Mouse (Mus musculus) lung, adult 2 months (tissue): ENCODE measurements around the gene Ocel1. TPM values are rescaled to one million over a fixed set of nuclear protein-coding genes. Genes with fewer than 3 reads are reported as not detected.
"Not testable (repeated sequence)": the region's sequence is repeated elsewhere in the genome, so short reads cannot be mapped to it uniquely, and the experiment has no call there.

Source experiments
- DNase-seq: peaks from one replicate; pipeline ENCODE4 v3.0.0; 2022
- H3K4me1 ChIP-seq: fragments of 200-500 bp; 2 replicates; pipeline ENCODE4 v1.6.1; 2011; ENCODE audit warnings: low read length; ENCODE audit not compliant: control insufficient read depth, insufficient read depth
- H3K4me3 ChIP-seq: fragments of 200-500 bp; replicated peaks from 2 replicates; pipeline ENCODE3; 2011; ENCODE audit warnings: low read depth, mild to moderate bottlenecking, control low read depth, low read length; ENCODE audit errors: extremely low read depth
- CTCF ChIP-seq: fragments of 200-500 bp; IDR thresholded peaks from 2 replicates; pipeline ENCODE4 v1.5.1; 2011; ENCODE audit warnings: mild to moderate bottlenecking, low read length, control low read depth; ENCODE audit not compliant: insufficient read depth
- POLR2A ChIP-seq: fragments of 200-500 bp; IDR thresholded peaks from 2 replicates; pipeline ENCODE4 v1.6.1; 2011; ENCODE audit warnings: low read depth, mild to moderate bottlenecking, control low read depth, low read length, borderline replicate concordance; ENCODE audit errors: extremely low read depth
- WGBS: fragments of 180-500 bp; shearing (Covaris S2); methylation state at CpG from one replicate; pipeline ENCODE4 v1.1.7; 2018; 5-methylcytosine and 5-hydroxymethylcytosine counted together
- polyA plus RNA-seq: library from polyadenylated mRNA; depleted of rRNA; stranded (reverse); fragments of >200 nt; gene quantifications from 2 replicates; pipeline ENCODE4 v1.2.3, GENCODE M21; 2012; rRNA removed

Ocel1 gene
- polyA plus RNA-seq: 16.9 and 21.1 TPM in 2 replicates

DNA sequence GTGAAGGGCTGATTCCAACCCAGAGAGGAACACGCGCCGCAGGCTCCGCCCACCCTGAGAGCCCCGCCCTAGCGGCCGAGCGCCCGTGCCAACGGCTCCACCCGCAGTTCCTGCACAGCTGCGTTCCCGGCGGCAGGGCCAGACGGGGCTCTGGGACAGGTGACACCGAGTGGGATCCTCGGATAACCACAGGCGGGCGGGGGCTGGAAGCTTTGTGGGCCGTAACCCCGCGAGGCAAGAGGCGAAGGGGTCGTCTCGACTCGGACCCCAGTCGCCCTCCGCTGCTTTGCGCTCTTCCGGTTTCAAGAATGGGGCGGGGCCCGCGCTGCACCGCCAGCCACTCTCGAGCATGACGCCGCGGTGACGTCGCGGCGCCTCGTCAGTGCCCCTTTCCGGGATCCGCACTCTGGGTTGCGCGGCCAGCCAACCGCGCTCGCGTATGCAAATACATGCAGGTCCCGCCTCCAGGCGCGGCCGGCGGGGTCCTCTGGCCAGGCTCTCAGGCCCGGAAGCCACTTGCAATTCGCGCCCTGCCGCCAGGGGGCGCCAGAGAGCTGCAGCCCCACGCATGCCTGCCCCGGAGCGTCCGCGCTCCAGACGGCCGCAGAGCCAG, at the start of gene Ocel1:
Ocel1 (plus strand) TSS at position 63 of the 613 bp plus-strand sequence.
- TF ChIP-seq POLR2A (peak; percentile 88), CTCF (peak; percentile 66)
- under 1% methylated on average over 67 of the region's 68 CpGs for WGBS
- Histone ChIP-seq H3K4me3 (peak within 1 kb of the TSS; percentile 94), H3K4me1 (peaks cover 20% of the 10 kb centered on the region)
- peak; percentile 97 for DNase-seq

DNA sequence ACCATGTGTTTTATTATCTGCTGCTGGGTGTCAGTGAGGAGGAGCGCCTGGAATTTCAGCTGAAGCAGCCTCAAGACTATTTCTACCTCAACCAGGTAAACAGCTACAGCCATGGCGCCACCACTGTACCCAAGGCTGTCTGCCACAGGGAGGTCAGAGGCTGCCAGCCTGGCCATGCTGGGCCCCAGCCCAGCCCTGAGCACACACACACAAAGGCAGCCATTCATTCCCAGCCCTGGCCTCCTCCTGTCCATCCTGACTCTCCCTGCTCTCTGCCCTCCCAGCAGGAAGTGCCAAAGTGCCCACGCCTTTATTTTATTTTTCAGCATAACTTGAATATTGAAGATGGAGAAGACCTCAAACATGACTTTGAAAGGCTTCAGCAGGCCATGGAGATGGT, 48.2 kb upstream of the Ocel1 start:
- TF ChIP-seq CTCF: no peak
- no peak for TF ChIP-seq POLR2A
- WGBS: 83% methylated on average over 3 of the region's 3 CpGs
- no peak for DNase-seq

DNA sequence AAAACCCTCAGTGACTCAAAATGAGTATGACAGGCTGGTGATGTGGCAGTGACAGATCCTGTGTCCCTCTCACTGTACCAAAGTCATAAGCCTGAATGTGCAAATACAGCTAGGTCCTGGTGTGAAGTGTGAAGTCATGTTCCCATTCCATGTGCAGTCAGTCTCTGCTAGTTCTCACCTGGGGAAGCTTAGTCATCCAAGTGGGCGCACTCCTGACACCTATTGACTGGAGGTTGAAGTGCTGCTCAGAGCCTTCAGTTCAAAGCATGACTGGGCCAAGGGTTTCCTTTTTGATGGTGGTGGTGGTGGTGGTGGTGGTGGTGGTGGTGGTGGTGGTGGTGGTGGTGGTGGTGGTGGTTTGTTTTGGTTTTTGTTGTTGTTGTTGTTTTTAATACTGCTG, 46.2 kb upstream of the Ocel1 start:
- peak; percentile 67 for TF ChIP-seq CTCF
- no peak for TF ChIP-seq POLR2A
- no peaks in the 10 kb centered on the region for H3K4me1 ChIP-seq
- whole genome bisulfite sequencing: 47% methylated on average over 1 of the region's 1 CpGs
- DNase-seq: peak; percentile 40
- no peak overlapping the region for H3K4me3 ChIP-seq

More for the DNA sequence above, 48.2 kb upstream of the Ocel1 start:
- H3K4me3 ChIP-seq: no peak overlapping the region
- no peaks in the 10 kb centered on the region for H3K4me1 ChIP-seq

DNA sequence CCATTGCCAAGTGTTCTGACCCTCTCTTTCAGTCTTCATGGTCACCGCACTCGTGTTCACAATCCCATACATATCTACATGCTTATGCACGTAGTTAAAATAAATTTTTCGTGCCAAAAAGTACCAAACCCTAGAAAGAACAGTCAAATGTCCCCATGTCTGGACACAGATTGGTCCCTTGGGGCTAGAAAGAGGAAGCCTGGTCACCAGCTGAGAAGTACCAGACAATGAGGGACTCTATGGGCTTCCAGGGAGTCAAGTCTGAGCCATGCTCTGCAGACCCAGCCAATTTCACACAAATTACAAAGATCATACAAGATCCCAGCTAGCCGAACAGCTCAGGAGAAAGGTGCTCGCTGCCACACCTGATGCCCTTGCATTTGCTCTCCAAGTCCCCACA, 33.3 kb upstream of the Ocel1 start:
- not testable (repeated sequence) for H3K4me3 ChIP-seq, DNase-seq, H3K4me1 ChIP-seq
- WGBS: 91% methylated on average over 6 of the region's 6 CpGs

DNA sequence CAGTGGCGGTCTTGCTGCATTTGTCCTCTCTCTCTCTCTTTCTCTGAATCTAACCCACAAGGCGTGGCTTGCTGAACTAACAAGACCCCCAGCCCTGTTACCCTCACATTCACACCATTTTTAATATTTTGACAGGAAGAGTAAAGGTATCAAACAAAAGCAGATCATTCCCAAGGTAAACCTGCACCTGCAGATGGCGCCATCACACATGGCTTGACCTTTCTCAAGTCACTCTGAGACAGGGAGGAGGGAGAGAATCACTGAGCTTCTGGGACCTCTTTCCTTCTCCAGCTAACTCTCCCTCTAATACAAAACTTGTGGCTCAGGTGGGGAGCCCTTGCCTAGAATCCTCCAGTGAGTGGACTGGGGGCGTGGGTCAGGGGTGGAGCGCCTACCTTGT, 30.5 kb upstream of the Ocel1 start:
- TF ChIP-seq POLR2A (no peak), CTCF (peak; percentile 44)
- no peaks in the 10 kb centered on the region for H3K4me1 ChIP-seq
- WGBS: 86% methylated on average over 5 of the region's 5 CpGs
- DNase-seq: peak; percentile 27
- H3K4me3 ChIP-seq: no peak overlapping the region

DNA sequence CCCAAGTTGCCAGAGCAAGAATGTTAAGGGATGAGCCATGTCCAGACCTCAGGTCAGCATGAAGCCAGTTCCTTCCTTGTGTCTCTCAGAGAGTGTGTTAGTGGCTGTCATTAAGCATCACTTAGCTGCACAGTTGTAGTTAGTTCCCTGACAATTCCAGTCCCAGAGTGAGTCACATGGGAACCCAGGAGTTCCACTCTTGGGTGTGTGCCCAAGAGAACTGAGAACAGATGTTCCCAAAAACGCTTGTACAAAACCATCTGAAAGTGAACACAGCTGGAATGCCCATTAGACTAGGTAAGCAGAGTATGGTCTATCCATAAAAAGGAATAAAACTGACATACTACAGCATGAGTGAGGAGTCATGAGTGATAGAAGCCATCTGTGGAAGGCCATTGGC, 24.5 kb upstream of the Ocel1 start:
- no peaks in the 10 kb centered on the region for H3K4me1 ChIP-seq
- H3K4me3 ChIP-seq: no peak overlapping the region
- 64% methylated on average over 1 of the region's 1 CpGs for WGBS
- DNase-seq: no peak
- TF ChIP-seq CTCF: no peak
- no peak for TF ChIP-seq POLR2A

DNA sequence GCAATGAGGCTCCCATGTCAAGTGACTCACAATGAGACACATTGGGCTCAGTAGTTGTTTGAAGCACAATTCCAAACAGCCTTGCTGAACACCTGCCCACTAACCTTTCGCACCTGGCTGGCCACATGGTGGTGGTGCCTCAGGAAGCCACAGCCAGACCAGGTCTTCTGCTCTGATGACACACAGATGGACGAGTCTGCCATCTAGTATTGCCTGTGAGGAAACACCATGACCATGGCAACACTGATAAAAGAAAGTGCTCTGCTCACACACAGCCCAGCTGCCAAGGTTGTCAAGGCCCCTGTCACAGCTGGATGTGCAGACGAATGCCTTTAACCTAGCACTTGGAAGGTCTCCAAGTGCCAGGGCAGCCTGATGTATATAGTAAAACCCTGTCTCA, 20.0 kb upstream of the Ocel1 start:
- DNase-seq: no peak
- no peak for TF ChIP-seq POLR2A
- TF ChIP-seq CTCF: no peak
- Histone ChIP-seq H3K4me3 (no peak overlapping the region), H3K4me1 (no peaks in the 10 kb centered on the region)
- WGBS: 70% methylated on average over 3 of the region's 3 CpGs

DNA sequence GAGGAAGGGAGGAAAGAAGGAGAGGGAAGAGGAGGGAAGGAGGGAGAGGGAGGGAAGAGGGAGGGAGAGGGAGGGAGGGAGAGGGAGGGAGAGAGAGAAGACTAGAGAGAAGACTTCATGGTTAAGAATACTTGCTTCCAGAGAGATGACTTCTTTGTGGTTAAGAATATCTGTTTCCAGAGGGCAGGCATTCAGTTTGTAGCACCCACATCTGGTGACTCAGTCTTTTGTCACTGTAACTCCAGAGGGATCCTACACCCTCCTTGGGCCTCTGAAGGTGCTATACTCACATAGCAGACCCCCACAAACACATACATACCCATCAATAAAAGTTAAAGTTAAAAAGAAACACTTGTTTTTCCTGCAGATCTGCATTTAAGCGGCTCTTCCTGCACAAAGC, 19.6 kb upstream of the Ocel1 start:
- H3K4me3 ChIP-seq: no peak overlapping the region
- WGBS: 92% methylated on average over 1 of the region's 1 CpGs
- no peak for TF ChIP-seq CTCF
- TF ChIP-seq POLR2A: no peak

DNA sequence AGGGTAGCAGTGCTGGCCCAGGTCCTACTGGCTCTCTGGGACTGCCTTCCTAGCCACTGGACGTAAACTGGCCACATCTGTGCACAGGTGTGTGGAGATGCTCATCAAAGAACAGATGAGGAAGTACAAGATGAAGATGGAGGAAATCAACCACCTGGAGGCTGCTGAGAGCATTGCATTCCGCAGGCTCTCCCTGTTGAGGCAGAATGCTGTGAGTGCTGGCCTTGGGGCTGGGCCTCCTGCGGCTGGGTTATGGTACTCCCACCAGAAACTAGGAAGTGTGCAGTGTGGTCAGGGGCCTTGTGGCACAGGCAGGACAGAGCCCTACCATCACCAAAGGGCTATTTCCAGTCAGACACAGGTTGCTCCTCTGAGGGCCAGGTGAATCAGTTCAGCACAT, 13.1 kb upstream of the Ocel1 start:
- TF ChIP-seq POLR2A (no peak), CTCF (no peak)
- no peak for DNase-seq
- H3K4me3 ChIP-seq: no peak overlapping the region
- no peaks in the 10 kb centered on the region for H3K4me1 ChIP-seq
- 78% methylated on average over 3 of the region's 3 CpGs for WGBS

More for the DNA sequence above, 19.6 kb upstream of the Ocel1 start:
- DNase-seq: no peak
- no peaks in the 10 kb centered on the region for H3K4me1 ChIP-seq

DNA sequence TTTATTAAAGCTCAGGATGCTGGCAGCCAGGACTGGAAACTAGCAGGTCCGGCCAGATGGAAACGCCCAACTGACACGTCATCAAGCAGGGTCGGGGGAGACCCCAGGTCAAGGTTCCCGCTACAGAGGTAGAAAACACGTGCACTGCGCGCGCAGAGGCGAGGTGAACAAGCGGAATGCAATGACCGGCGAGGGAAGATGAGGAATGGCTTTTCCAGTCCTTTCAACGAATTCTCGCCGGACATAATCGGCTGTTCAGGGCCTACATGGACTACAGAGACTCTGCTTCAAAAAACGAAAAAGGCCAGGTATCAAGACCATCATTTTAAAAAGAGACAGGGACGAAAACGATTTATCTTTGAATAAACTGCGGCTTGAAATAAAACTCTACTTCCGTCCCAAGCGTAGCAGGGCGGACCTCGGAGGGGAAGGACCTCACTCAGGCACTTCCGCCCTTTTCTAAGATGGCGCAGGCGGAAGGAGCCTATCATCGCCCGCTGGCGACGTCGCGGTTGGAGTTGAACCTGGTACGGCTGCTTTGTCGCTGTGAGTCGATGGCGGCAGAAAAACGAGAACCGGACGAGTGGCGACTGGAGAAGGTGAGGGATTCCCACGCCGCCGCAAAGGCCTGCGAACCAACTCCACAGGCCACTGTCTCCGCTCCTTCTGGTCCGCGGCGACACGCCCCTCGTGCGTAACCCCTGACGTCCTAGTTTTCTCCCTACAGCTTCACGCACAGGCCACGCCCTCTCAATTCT, 4.1 kb upstream of the Ocel1 start, which contains the start of gene Use1:
Use1 (plus strand) TSS at position 78 of the 758 bp plus-strand sequence.
- under 1% methylated on average over 56 of the region's 56 CpGs for WGBS
- DNase-seq: peak; percentile 93
- TF ChIP-seq CTCF: no peak
- TF ChIP-seq POLR2A: peak; percentile 89
- H3K4me3 ChIP-seq: peak within 1 kb of the TSS; percentile 84
- peaks cover 9% of the 10 kb centered on the region for H3K4me1 ChIP-seq

DNA sequence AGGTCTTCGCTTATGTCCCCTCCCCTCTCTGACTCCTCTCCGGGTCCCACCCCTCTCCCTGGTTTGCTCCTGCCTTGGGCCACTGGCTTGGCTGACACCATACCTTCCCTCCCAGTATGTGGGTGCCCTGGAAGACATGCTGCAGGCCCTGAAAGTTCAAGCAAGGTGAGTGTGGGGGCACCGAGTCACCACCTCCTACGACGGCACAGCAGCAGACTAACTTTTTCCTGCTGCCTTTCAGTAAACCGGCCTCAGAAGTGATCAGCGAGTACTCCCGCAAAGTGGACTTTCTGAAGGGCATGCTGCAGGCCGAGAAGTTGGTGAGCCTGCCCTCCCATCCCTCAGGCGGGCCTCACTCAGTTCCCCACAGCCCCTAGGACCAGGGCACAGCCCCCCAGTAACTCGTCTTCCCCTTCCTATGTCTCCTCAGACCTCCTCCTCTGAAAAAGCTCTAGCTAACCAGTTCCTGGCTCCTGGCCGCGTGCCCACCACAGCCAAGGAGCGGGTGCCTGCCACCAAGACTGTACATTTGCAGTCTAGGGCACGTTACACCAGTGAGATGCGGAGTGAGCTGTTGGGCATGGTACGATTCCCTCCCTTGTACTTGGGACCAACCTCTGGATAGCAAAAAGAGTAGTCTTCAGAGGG, 3.4 kb upstream of the Ocel1 start:
- WGBS: 24% methylated on average over 17 of the region's 17 CpGs
- no peak for TF ChIP-seq POLR2A
- TF ChIP-seq CTCF: no peak
- Histone ChIP-seq H3K4me3 (peak overlapping the region; percentile 84), H3K4me1 (peaks cover 9% of the 10 kb centered on the region)
- no peak for DNase-seq
